Mouse (Mus musculus) E14TG2a.4 (cell line): ENCODE measurements at regions not wholly inside any gene's neighbourhood (a gene's known extent, or its start where the extent isn't known, plus 50 kb on each side); places are given as distances from the start of the nearest gene placed in this dataset.

Experiments used
- CTCF ChIP-seq: conservative IDR thresholded peaks from 2 replicates; pipeline ENCODE4 v1.5.1; 2014; ENCODE audit warnings: low read length
- NANOG ChIP-seq: IDR thresholded peaks from 2 replicates; pipeline ENCODE4 v1.6.1; 2014; ENCODE audit warnings: borderline replicate concordance, low read length, mixed read lengths
- POU5F1 ChIP-seq: IDR thresholded peaks from 2 replicates; pipeline ENCODE4 v1.6.1; 2014; ENCODE audit warnings: low read length, borderline replicate concordance

- TF ChIP-seq CTCF (no peak), POU5F1 (no peak), NANOG (no peak)
Observed at GRCm38 (mm10) chr10:118722671-118723070, 147.3 kb downstream of the Dyrk2 start.
